Mouse (Mus musculus) left cerebral cortex, adult 2 months (tissue): ENCODE results near the gene Clcnkb. TPM values are rescaled to one million over a fixed set of nuclear protein-coding genes. Genes with fewer than 3 reads are reported as not detected.

Source experiments
- DNase-seq, 2 experiments: peaks; one replicate each; pipeline ENCODE4 v3.0.0; 2021 to 2022; ENCODE audit warnings: low spot score in 2 of 2, mixed read lengths in 1 of 2; ENCODE audit errors: extremely low spot score in 1 of 2
- H3K27ac ChIP-seq: fragments of 200-600 bp; 2 replicates; pipeline ENCODE4 v1.8.1; 2022
- H3K4me3 ChIP-seq: fragments of 200-600 bp; 2 replicates; pipeline ENCODE4 v1.8.1; 2022
- CTCF ChIP-seq: fragments of 200-600 bp; IDR thresholded peaks from 2 replicates; pipeline ENCODE4 v1.8.1; 2022; ENCODE audit warnings: antibody characterized with exemption, mild to moderate bottlenecking, moderate library complexity
- intact Hi-C: fragments of 180-260 bp; cut with DNase I; formaldehyde crosslinking; loops from one replicate; pipeline ENCODE4 v1.15.1; 2025
- total RNA-seq, 2 experiments: library from RNA; stranded (reverse); gene quantifications; 2 replicates each; pipeline ENCODE4 v1.2.3; 2021

The Clcnkb gene
- total RNA-seq, 2 experiments from 2014 or later: not detected

- H3K27ac ChIP-seq: no peak within 1 kb of the TSS
- no peak for DNase-seq
- intact Hi-C loops: no loop called here
- no peak for TF ChIP-seq CTCF
- no peak within 1 kb of the TSS for H3K4me3 ChIP-seq
Observed at GRCm38 (mm10) chr4:141420192-141420829, 4.5 kb upstream of the Clcnkb start, which contains the start of gene Hspb7. Gene Hspb7, plus strand, starts transcription at chr4:141420779.

- peak in 1 of 2 experiments; percentile 46 for DNase-seq
- no peak for TF ChIP-seq CTCF
- Histone ChIP-seq H3K4me3 (no peak overlapping the region), H3K27ac (no peak overlapping the region)
- intact Hi-C loops: no loop called here
Observed at GRCm38 (mm10) chr4:141419398-141420191, 3.8 kb upstream of the Clcnkb start.

DNA sequence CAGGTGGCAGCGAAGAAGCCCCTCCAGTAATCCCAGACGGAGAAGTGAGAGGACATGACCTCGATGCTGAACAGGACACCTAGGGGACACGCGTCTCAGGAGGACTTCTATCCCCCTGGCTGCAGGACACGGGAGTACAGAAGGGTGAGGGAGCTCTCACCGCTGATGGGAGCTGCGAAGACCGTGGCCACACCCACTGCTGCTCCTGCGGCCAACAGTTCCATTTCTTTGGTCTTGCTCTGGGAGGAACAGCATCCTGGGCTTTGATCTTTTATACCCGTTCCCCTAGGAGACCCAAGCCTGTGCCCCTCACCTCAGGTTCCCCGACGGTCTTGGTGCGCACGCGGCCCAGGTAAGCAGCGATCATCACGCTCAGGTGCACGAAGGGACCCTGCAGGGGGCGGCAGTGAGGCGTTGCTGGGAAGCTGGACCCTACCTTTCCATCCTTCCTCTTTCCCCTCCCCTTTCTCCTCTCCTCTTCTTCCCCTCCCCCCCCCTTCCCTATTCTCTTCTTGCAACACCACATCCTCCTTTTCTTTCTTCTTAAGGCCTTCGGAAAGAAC, 4.3 kb downstream of the Clcnkb start:
- Histone ChIP-seq H3K27ac (no peak overlapping the region), H3K4me3 (no peak overlapping the region)
- intact Hi-C loops: no loop called here
- DNase-seq: no peak
- TF ChIP-seq CTCF: peak; percentile 22

GRCm38 (mm10) chr4:141408577-141408976, 7.2 kb downstream of the Clcnkb start:
- intact Hi-C loops: no loop called here
- no peak overlapping the region for H3K27ac ChIP-seq
- no peak overlapping the region for H3K4me3 ChIP-seq
- TF ChIP-seq CTCF: no peak
- no peak for DNase-seq

DNA sequence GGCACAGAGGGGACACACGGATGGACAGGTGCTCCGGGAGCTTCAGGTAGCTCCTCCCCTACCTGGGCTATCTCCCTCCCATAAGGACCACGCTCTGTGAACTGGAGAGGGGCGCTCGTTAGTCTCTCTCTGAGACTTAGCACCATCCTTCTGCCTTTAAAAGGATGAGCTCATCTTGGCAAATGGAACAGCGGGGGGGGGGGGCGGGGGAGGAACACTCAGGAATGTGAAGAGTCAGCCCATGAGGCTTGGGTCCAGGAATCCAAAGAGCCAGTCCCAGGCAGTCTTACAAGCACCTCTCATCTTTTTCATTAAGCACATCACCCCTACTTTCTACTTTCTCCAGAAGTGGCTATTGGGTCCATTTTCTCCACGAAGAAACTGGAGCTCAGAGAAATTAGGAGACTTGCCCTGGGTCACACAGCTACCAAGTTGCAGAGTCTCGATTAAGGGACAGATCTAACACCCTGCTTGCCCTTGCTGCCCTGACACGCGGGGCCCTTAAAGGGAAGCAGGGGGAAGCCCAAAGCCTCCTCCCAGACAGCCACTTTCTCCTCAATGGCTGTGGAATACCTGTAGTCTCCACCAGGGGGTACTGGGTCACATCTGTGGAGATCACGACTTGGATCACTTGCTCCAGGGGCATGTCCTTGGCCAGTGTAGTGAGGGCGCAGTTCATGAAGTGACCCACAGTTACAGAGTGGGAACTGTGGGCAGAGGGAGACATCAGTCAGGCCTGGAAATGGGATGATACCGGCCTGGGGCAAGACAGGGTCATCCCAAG, 9.1 kb downstream of the Clcnkb start:
- no peak for DNase-seq
- H3K4me3 ChIP-seq: no peak overlapping the region
- TF ChIP-seq CTCF: peak; percentile 68
- no peak overlapping the region for H3K27ac ChIP-seq
- intact Hi-C loops: loop anchor here (2.0 kb wide), 1 partner anchor 154 kb away; no protein-coding TSS in a partner anchor

DNA sequence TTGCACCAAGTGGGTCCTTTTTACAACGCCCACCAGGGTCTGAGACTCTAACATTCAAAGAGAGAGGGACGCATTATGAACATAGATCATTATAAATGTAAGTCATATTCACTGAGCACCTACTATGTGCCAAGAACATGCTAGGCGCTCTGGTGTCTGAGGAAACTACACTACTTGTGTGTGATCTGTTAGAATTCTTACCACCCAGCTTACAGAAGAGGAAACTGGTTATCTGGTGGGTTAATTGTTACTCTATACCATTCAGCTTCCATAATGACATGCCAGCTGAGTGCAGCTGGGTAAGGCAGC, 10.5 kb downstream of the Clcnkb start:
- intact Hi-C loops: loop anchor here (1.0 kb wide), 1 partner anchor 22 kb away; no protein-coding TSS in a partner anchor
- DNase-seq: no peak
- Histone ChIP-seq H3K27ac (no peak overlapping the region), H3K4me3 (no peak overlapping the region)
- no peak for TF ChIP-seq CTCF

- peak; percentile 86 to 92 for DNase-seq
- TF ChIP-seq CTCF: peak; percentile 98
- Histone ChIP-seq H3K27ac (no peak overlapping the region), H3K4me3 (peak overlapping the region; percentile 35)
- intact Hi-C loops: loop anchor here (1.0 kb wide), 3 partner anchors 23 to 171 kb away; no protein-coding TSS in a partner anchor
Observed at GRCm38 (mm10) chr4:141404518-141405313, 11.1 kb downstream of the Clcnkb start.

GRCm38 (mm10) chr4:141400171-141400570, 15.6 kb downstream of the Clcnkb start:
- DNase-seq: no peak
- Histone ChIP-seq H3K27ac (no peak overlapping the region), H3K4me3 (no peak overlapping the region)
- no peak for TF ChIP-seq CTCF
- intact Hi-C loops: no loop called here

GRCm38 (mm10) chr4:141398545-141398944, 17.3 kb downstream of the Clcnkb start, which contains the start of gene Clcnka:
Gene Clcnka, minus strand, starts transcription at chr4:141398724.
- intact Hi-C loops: no loop called here
- H3K4me3 ChIP-seq: no peak within 1 kb of the TSS
- H3K27ac ChIP-seq: no peak within 1 kb of the TSS
- TF ChIP-seq CTCF: no peak
- no peak for DNase-seq

DNA sequence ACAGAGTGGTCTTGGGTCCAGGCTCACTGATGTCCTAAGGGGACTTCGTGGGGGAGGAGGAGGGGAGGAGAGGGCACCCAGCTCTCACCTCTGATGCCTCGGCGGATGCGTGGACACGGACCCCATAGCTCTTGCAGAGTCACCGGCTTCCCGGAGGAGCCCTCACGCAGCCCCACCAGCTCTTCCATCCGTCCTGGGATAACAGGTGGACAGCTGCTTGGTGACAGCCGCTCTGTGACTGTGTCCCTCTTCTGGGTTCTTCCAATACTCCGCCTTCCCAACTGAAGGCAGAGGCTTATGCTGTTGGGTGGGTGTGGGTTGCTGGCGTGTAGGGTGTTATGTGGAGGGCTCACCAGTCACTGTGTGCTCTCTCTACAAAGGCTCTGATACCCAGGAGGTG, 18.0 kb downstream of the Clcnkb start:
- no peak for DNase-seq

DNA sequence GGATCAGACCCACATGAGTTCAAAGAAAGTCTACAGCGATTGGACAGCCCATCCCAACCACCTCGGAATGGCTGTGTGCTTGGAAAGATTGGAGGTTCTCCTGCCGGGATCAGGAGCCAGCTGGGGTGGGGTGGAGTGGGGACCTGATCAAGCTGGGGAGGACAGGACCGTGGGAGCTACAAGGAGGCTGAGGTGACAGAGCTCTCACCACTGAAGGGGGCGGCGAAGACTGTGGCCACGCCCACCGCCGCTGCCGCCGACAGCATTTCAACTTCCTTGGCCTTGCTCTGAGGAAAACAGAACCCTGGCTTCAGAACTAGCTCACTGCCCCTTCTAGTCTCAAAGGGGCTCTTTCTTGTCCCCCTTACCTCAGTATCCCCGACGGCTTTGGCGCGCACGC, 21.1 kb downstream of the Clcnkb start:
- TF ChIP-seq CTCF: no peak
- Histone ChIP-seq H3K27ac (no peak overlapping the region), H3K4me3 (no peak overlapping the region)
- intact Hi-C loops: no loop called here
- DNase-seq: no peak

More for the DNA sequence above, 18.0 kb downstream of the Clcnkb start:
- Histone ChIP-seq H3K4me3 (no peak overlapping the region), H3K27ac (no peak overlapping the region)
- TF ChIP-seq CTCF: no peak
- intact Hi-C loops: no loop called here
